Mouse (Mus musculus) sigmoid colon, adult 10 weeks (tissue): Measurements from ENCODE around the gene Tnfrsf1a. TPM values are rescaled to one million over a fixed set of nuclear protein-coding genes. Genes with fewer than 3 reads are reported as not detected.

Experiments used
- polyA plus RNA-seq: library from polyadenylated mRNA; stranded (reverse); fragments of 350-450 nt; fragmentation: Illumina TruSeq; extraction: RNeasy Lipid Tissue Mini Kit (QIAGEN cat#74804); gene quantifications from one replicate; pipeline ENCODE4 v1.2.3, GENCODE M21; 2014; ENCODE audit warnings: low read depth, low replicate concordance

The Tnfrsf1a gene
- polyA plus RNA-seq = 5.8 TPM

GRCm38 (mm10) chr6:125348721-125349574, at the start of gene Tnfrsf1a:
Gene Tnfrsf1a, plus strand, starts transcription at chr6:125349362.

GRCm38 (mm10) chr6:125313546-125314230, 35.5 kb upstream of the Tnfrsf1a start, which contains the start of gene Ltbr:
Gene Ltbr, minus strand, starts transcription at chr6:125313885.

DNA sequence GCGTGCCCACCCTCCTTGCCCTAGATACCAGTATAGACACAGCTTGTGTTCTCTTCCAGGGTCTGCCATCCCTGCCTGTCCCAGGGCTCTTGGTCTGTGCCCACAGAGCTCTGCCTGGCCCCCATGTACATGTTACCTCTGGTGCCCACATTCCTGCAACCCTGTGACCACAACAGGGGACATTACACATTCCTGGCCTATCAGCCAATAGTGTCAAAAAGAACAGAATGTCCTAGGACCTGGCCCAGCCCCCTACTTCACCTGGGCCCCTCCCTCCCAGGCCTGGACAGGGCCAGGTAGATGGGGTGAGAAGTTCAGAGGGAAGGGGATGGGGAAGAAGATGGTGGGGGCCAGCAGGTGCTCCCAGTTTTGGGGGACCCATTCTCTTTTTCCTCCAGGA, 28.8 kb upstream of the Tnfrsf1a start, which contains the start of gene Scnn1a:
TSS of gene Scnn1a (plus strand) at position 337 of the 400 bp plus-strand sequence.

GRCm38 (mm10) chr6:125380372-125381360, 31.5 kb downstream of the Tnfrsf1a start, which contains the start of gene Plekhg6:
Gene Plekhg6, minus strand, starts transcription at chr6:125380793.

Other genes starting within 250 kb of the Tnfrsf1a start
- gene Nop2, start 217.5 kb upstream of the Tnfrsf1a start, polyA plus RNA-seq = 1.4 TPM
- gene Iffo1, start 204.1 kb upstream of the Tnfrsf1a start, polyA plus RNA-seq = 1.6 TPM
- gene Gapdh, start 182.9 kb upstream of the Tnfrsf1a start, polyA plus RNA-seq = 73.5 TPM
- 5.5 TPM for gene Ncapd2, start 157.7 kb upstream of the Tnfrsf1a start, polyA plus RNA-seq
- gene Mrpl51, start 157.6 kb upstream of the Tnfrsf1a start, polyA plus RNA-seq = 111 TPM
- gene Vamp1, start 133.8 kb upstream of the Tnfrsf1a start, polyA plus RNA-seq = 16.1 TPM
- gene Tapbpl, start 117.5 kb upstream of the Tnfrsf1a start, polyA plus RNA-seq = 9.3 TPM
- gene Cd27, start 112.4 kb upstream of the Tnfrsf1a start, polyA plus RNA-seq = not detected
- not detected for gene Tuba3a, start 63.3 kb upstream of the Tnfrsf1a start, polyA plus RNA-seq
- gene Ltbr, start 35.5 kb upstream of the Tnfrsf1a start, polyA plus RNA-seq = 0.95 TPM
- gene Scnn1a, start 28.7 kb upstream of the Tnfrsf1a start, polyA plus RNA-seq = 22.6 TPM
- gene Plekhg6, start 31.4 kb downstream of the Tnfrsf1a start, polyA plus RNA-seq = 0.66 TPM
- 721 TPM for gene Cd9, start 145.4 kb downstream of the Tnfrsf1a start, polyA plus RNA-seq
- gene Vwf, start 197.4 kb downstream of the Tnfrsf1a start, polyA plus RNA-seq = 0.95 TPM